Mouse (Mus musculus): ENCODE measurements around the gene Srsf4.

Srsf4 gene

GRCm38 (mm10) chr4:131872672-131873292, 635 bp upstream of the Srsf4 start:
- DNase-seq (ENCODE audit: low spot score in 2 of 2): no peak

- no peak for DNase-seq (ENCODE audit: low spot score in 2 of 2)
Observed at GRCm38 (mm10) chr4:131874169-131874536, 736 bp downstream of the Srsf4 start.

- DNase-seq (ENCODE audit: low spot score in 2 of 2): no peak
Observed at GRCm38 (mm10) chr4:131874567-131874966, 1.1 kb downstream of the Srsf4 start.

GRCm38 (mm10) chr4:131875242-131875641, 1.8 kb downstream of the Srsf4 start:
- DNase-seq (ENCODE audit: low spot score in 2 of 2): no peak

- DNase-seq (ENCODE audit: low spot score in 2 of 2): no peak
Observed at GRCm38 (mm10) chr4:131876836-131877235, 3.4 kb downstream of the Srsf4 start.

GRCm38 (mm10) chr4:131879692-131880091, 6.3 kb downstream of the Srsf4 start:
- DNase-seq (ENCODE audit: low spot score in 2 of 2): no peak

GRCm38 (mm10) chr4:131881306-131881705, 7.9 kb downstream of the Srsf4 start:
- DNase-seq (ENCODE audit: low spot score in 2 of 2): no peak

GRCm38 (mm10) chr4:131883571-131883970, 10.2 kb downstream of the Srsf4 start:
- DNase-seq (ENCODE audit: low spot score in 2 of 2): no peak

GRCm38 (mm10) chr4:131885376-131885775, 12.0 kb downstream of the Srsf4 start:
- DNase-seq (ENCODE audit: low spot score in 2 of 2): no peak

- no peak for DNase-seq (ENCODE audit: low spot score in 2 of 2)
Observed at GRCm38 (mm10) chr4:131888564-131888963, 15.1 kb downstream of the Srsf4 start.

- no peak for DNase-seq (ENCODE audit: low spot score in 2 of 2)
Observed at GRCm38 (mm10) chr4:131890692-131891091, 17.3 kb downstream of the Srsf4 start.

GRCm38 (mm10) chr4:131897109-131897508, 23.7 kb downstream of the Srsf4 start:
- no peak for DNase-seq (ENCODE audit: low spot score in 2 of 2)

- DNase-seq (ENCODE audit: low spot score in 2 of 2): no peak
Observed at GRCm38 (mm10) chr4:131897787-131898186, 24.4 kb downstream of the Srsf4 start.

- DNase-seq (ENCODE audit: low spot score in 2 of 2): no peak
Observed at GRCm38 (mm10) chr4:131898503-131899179, 25.2 kb downstream of the Srsf4 start.

- no peak for DNase-seq (ENCODE audit: low spot score in 2 of 2)
Observed at GRCm38 (mm10) chr4:131899180-131899554, 25.8 kb downstream of the Srsf4 start.

- DNase-seq (ENCODE audit: low spot score in 2 of 2): no peak
Observed at GRCm38 (mm10) chr4:131901090-131901489, 27.7 kb downstream of the Srsf4 start.

- DNase-seq (ENCODE audit: low spot score in 2 of 2): peak in 1 of 2 experiments; percentile 43
Observed at GRCm38 (mm10) chr4:131904478-131904877, 31.1 kb downstream of the Srsf4 start.

GRCm38 (mm10) chr4:131906423-131906822, 33.0 kb downstream of the Srsf4 start:
- no peak for DNase-seq (ENCODE audit: low spot score in 2 of 2)

- no peak for DNase-seq (ENCODE audit: low spot score in 2 of 2)
Observed at GRCm38 (mm10) chr4:131907912-131908311, 34.5 kb downstream of the Srsf4 start.

GRCm38 (mm10) chr4:131910237-131910994, 37.0 kb downstream of the Srsf4 start:
- no peak for DNase-seq (ENCODE audit: low spot score in 2 of 2)

- no peak for DNase-seq (ENCODE audit: low spot score in 2 of 2)
Observed at GRCm38 (mm10) chr4:131911521-131911920, 38.1 kb downstream of the Srsf4 start.

- DNase-seq (ENCODE audit: low spot score in 2 of 2): no peak
Observed at GRCm38 (mm10) chr4:131913526-131913925, 40.1 kb downstream of the Srsf4 start.

All from thymus, postnatal 10 days (tissue).